Mouse (Mus musculus) limb, embryonic 12.5 days (tissue): ENCODE results near the gene Plekhg4. TPM values are rescaled to one million over a fixed set of nuclear protein-coding genes. Genes with fewer than 3 reads are reported as not detected.

Source experiments
- ATAC-seq: fragments of 200-750 bp; cut with Nextera tagmentation; 2 replicates; pipeline ENCODE4 v1.8.0; 2017; ENCODE audit warnings: low read depth, moderate TSS enrichment; ENCODE audit not compliant: insufficient number of reproducible peaks, insufficient read depth, low FRiP score, low TSS enrichment
- H3K27ac ChIP-seq: fragments of 300-500 bp; sonication (generic); 2 replicates; pipeline ENCODE4 v1.5.1; 2016; ENCODE audit warnings: mild to moderate bottlenecking, moderate library complexity
- H3K27me3 ChIP-seq: fragments of 300-500 bp; sonication (generic); 2 replicates; pipeline ENCODE4 v1.6.1; 2016; ENCODE audit warnings: mild to moderate bottlenecking, moderate library complexity
- H3K36me3 ChIP-seq: fragments of 300-500 bp; sonication (generic); 2 replicates; pipeline ENCODE4 v1.6.1; 2016; ENCODE audit warnings: mild to moderate bottlenecking, moderate library complexity
- H3K4me1 ChIP-seq: fragments of 300-500 bp; sonication (generic); replicated peaks from 2 replicates; pipeline ENCODE4 v1.6.1; 2016
- H3K4me2 ChIP-seq: fragments of 300-500 bp; sonication (generic); 2 replicates; pipeline ENCODE4 v1.6.1; 2016; ENCODE audit warnings: mild to moderate bottlenecking, moderate library complexity
- H3K4me3 ChIP-seq: fragments of 300-500 bp; sonication (generic); replicated peaks from 2 replicates; pipeline ENCODE4 v1.5.1; 2016; ENCODE audit warnings: mild to moderate bottlenecking
- H3K9ac ChIP-seq: fragments of 300-500 bp; sonication (generic); replicated peaks from 2 replicates; pipeline ENCODE4 v1.6.1; 2016; ENCODE audit warnings: mild to moderate bottlenecking, moderate library complexity
- H3K9me3 ChIP-seq: fragments of 300-500 bp; sonication (generic); 2 replicates; pipeline ENCODE4 v1.6.1; 2016; ENCODE audit warnings: mild to moderate bottlenecking, moderate library complexity
- WGBS: fragments of 180-500 bp; shearing (Covaris S2); methylation state at CpG from one replicate; pipeline ENCODE4 v1.1.7; 2016; 5-methylcytosine and 5-hydroxymethylcytosine counted together
- polyA plus RNA-seq: library from polyadenylated mRNA; unstranded; fragments of >200 nt; fragmentation: Nextera tagmentation; extraction: Ambion mirVana; gene quantifications from 2 replicates; pipeline ENCODE4 v1.2.1, GENCODE M21; 2016

Gene Plekhg4
- polyA plus RNA-seq = 0.72 and 0.80 TPM in 2 replicates

DNA sequence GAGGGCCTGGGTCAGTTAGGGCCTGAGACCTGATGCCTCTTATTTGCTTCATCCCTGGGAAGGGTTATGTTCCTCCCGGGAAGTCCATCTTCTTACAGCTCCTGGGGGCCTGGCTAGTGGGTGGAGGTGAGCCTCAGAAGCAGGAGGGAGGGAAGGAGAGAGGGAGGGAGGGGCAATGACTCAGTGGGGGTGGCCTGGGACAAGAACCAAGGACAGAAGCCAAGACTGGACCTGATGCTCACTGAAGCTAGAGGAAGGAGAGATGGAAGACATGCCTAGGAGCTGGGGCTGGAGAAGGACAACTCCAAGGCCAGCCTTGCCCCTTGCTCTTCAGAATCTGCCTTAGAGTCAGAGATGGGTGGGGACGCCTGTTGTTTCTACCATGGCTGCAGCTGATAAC is at the start of gene Plekhg4:
Gene Plekhg4, plus strand, starts transcription at position 243 of the 400 bp plus-strand sequence.
- WGBS = 50% methylated on average over 2 of the region's 2 CpGs
- Histone ChIP-seq H3K27me3 (no peaks in the 10 kb centered on the region; the same call in 1 of the 2 replicates), H3K9me3 (peaks cover 4% of the 10 kb centered on the region; the same call in 1 of the 2 replicates), H3K36me3 (peaks cover 22% of the 10 kb centered on the region; the same call in 1 of the 2 replicates), H3K4me1 (peaks cover 1% of the 10 kb centered on the region), H3K4me2 (peak within 1 kb of the TSS; percentile 55), H3K27ac (no peak within 1 kb of the TSS), H3K4me3 (no peak within 1 kb of the TSS), H3K9ac (no peak within 1 kb of the TSS)
- ATAC-seq = no peak

DNA sequence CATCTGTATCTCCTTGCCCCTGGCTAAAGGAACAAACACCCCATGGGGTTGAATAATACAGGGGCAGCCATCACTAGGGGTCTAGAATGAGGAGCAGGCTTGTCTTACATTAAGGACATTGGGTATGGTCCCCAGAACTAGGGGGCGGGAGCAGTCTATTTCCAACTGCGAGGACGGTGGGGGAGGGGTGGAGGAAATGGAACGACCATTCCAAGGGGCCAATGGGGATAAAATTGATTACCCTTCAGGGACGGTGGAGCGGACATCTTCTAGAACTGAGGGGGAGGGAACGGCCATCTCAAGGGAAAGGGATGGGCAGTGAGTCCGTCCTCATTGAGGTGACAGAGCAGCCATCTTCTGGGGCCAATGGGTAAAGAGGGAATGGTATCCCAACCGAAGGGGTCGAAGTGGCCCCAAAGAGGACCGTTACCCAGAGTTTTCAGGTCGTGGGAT is 47.4 kb upstream of the Plekhg4 start:
- Histone ChIP-seq H3K9ac (peak overlapping the region; percentile 82), H3K36me3 (peaks cover 46% of the 10 kb centered on the region), H3K27ac (peak overlapping the region; percentile 73; the same call in 1 of the 2 replicates), H3K27me3 (no peaks in the 10 kb centered on the region), H3K4me3 (peak overlapping the region; percentile 75), H3K9me3 (no peaks in the 10 kb centered on the region), H3K4me1 (peaks cover 19% of the 10 kb centered on the region), H3K4me2 (peak overlapping the region; percentile 76)
- peak; percentile 58 for ATAC-seq
- under 1% methylated on average over 12 of the region's 12 CpGs for WGBS

DNA sequence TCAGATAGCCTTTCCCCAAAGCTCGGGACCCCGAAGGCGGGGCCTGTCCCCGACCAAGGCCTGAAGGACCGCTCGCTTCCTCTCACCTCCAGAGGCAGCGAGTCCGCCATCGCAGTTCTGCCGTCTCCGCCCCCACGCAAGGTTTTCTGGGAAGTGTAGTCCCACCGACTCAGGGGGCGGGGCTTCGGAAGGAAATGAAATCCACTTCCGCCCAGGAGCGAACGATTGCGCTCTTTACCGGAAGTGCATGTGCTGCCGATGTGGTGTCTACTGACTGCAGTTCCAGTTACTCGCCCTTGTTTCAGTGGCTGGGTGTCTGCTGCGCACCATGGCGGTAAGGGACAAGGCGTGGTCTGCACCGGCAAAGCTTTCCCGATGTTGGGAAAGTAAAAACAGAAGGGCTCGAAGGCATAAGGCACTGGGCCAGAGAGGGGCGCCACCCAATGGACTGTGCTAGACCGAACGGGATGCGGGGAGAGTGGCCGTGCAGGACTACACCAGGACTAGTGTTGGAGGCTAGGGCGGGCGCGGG is 46.9 kb upstream of the Plekhg4 start, which contains the start of the genes Lrrc29 and Tmem208:
Gene Lrrc29, minus strand, starts transcription at position 138 of the 532 bp plus-strand sequence.
Gene Tmem208, plus strand, starts transcription at position 214 of the 532 bp plus-strand sequence.
- H3K9me3 ChIP-seq = no peaks in the 10 kb centered on the region
- under 1% methylated on average over 36 of the region's 36 CpGs for WGBS

DNA sequence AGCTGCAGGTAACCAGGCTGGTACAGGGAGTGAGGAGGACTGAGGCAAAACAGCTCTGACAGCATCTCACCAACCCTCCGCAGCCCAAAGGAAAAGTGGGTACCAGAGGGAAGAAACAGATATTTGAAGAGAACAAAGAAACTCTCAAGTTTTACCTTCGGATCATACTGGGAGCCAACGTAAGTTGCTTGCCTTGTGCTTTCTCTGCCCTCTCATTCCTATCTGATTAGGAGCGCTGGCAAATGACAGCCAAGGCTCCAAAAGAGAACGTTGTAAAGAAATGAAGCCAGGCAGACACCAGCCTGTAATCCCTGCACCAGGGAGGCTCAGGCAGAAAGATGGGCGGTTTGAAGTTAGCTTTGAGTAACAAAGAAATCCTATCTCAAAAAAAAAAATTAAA is 46.1 kb upstream of the Plekhg4 start:
- H3K9me3 ChIP-seq = no peaks in the 10 kb centered on the region
- no peak for ATAC-seq
- H3K9ac ChIP-seq = peak overlapping the region; percentile 82
- WGBS = 42% methylated on average over 6 of the region's 6 CpGs
- H3K27me3 ChIP-seq = no peaks in the 10 kb centered on the region
- peaks cover 19% of the 10 kb centered on the region for H3K4me1 ChIP-seq
- H3K4me2 ChIP-seq = peak overlapping the region; percentile 76
- peak overlapping the region; percentile 82; the same call in 1 of the 2 replicates for H3K27ac ChIP-seq
- H3K4me3 ChIP-seq = peak overlapping the region; percentile 75
- peaks cover 59% of the 10 kb centered on the region for H3K36me3 ChIP-seq

More for the DNA sequence above, 46.9 kb upstream of the Plekhg4 start, which contains the start of the genes Lrrc29 and Tmem208:
- peak; percentile 90 for ATAC-seq
- H3K27ac ChIP-seq = peak within 1 kb of the TSS; percentile 82
- peaks cover 51% of the 10 kb centered on the region for H3K36me3 ChIP-seq
- peak within 1 kb of the TSS; percentile 82 for H3K9ac ChIP-seq
- H3K4me3 ChIP-seq = peak within 1 kb of the TSS; percentile 75
- H3K27me3 ChIP-seq = no peaks in the 10 kb centered on the region
- peaks cover 19% of the 10 kb centered on the region for H3K4me1 ChIP-seq
- H3K4me2 ChIP-seq = peak within 1 kb of the TSS; percentile 76

DNA sequence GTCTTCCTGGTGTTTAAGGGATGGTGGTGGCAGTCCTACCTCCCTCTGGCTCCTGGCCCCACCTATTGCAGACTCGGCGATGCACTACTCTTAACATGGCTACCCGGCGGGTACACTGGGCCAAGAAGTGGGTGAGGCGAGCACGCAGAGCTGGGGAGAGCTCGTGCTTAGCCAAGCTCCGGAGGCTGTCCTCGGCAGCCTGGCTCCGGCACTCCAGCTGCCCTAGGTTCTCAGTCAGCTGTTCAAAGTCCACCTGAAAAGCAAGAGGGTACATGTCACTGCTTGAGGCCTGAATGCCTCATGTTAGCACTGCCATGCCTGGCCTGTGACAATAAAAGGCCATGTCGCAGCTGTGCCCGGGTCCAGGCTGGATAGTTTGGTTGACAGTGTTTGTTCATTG is 42.7 kb upstream of the Plekhg4 start:
- no peak for ATAC-seq

DNA sequence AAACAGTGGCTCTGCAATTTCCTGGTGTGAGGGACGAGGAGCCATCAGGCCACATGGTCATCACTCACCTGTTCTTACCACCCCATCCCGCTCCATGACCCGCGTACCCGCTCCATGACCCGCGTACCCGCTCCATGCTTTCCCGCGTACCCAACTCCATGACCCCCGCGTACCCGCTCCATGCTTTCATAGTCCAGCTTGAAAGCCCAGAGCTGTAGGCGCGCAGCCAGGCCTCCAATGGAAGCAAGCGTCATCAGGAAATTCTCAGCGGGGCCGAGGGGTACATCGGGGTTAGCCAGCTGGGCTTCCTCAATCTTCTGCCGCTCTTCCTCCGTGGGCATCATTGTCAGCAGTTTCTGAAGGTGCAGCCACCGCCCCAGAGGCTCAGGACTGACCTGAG is 41.6 kb upstream of the Plekhg4 start:
- Histone ChIP-seq H3K4me2 (no peak overlapping the region), H3K4me3 (no peak overlapping the region), H3K9ac (no peak overlapping the region), H3K36me3 (peaks cover 88% of the 10 kb centered on the region), H3K27ac (no peak overlapping the region), H3K9me3 (no peaks in the 10 kb centered on the region), H3K4me1 (peaks cover 9% of the 10 kb centered on the region), H3K27me3 (no peaks in the 10 kb centered on the region)
- no peak for ATAC-seq
- 93% methylated on average over 22 of the region's 22 CpGs for WGBS

More for the DNA sequence above, 42.7 kb upstream of the Plekhg4 start:
- Histone ChIP-seq H3K4me1 (peaks cover 13% of the 10 kb centered on the region), H3K4me3 (no peak overlapping the region), H3K4me2 (no peak overlapping the region), H3K9me3 (no peaks in the 10 kb centered on the region), H3K36me3 (peaks cover 76% of the 10 kb centered on the region), H3K27ac (no peak overlapping the region), H3K27me3 (no peaks in the 10 kb centered on the region), H3K9ac (no peak overlapping the region)
- 92% methylated on average over 12 of the region's 12 CpGs for WGBS

DNA sequence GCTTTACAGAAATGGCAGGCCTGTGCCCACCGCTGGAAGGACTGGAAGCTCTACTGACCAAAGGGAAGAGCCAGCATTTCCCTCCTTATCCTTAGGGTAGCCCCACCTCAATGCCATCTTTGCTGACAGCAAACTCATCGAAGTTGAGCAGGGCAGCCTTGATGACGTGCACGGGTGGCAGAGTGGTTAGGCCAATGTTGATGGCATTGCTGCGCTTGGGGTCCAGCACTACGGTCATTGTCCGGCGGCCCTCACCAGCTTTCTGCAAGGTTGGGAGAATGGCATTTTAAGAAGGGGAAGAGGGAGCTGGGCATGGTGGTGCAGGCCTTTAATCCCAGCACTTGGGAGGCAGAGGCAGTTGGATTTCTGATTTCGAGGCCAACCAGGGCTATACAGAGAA is 41.1 kb upstream of the Plekhg4 start:
- no peak overlapping the region for H3K4me3 ChIP-seq
- H3K9me3 ChIP-seq = no peaks in the 10 kb centered on the region
- 94% methylated on average over 9 of the region's 9 CpGs for WGBS
- H3K27me3 ChIP-seq = 0 out of 2 replicates have a peak, but pooled peaks cover 3% of the 10 kb centered on the region
- no peak for ATAC-seq
- peaks cover 7% of the 10 kb centered on the region for H3K4me1 ChIP-seq
- H3K4me2 ChIP-seq = no peak overlapping the region
- no peak overlapping the region for H3K9ac ChIP-seq
- peaks cover 92% of the 10 kb centered on the region for H3K36me3 ChIP-seq
- H3K27ac ChIP-seq = no peak overlapping the region

DNA sequence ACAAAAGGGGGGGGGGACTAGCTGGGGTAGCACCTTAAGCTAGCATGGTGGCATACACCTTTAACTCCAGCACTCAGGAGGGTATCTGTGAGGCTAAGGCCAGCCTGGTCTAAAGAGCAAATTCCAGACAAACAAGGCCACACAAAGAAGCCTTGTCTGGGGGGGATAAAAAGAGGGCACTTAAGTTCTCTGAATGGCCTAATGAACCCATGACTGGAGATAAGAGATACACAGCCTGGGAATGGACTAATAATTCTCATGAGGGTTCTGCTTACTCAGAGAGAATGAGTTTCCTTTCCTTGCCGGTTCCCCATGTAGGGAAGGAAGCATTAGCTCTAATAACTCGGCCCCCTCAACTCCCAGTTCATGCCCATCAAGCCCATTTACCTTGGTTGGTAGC is 40.6 kb upstream of the Plekhg4 start:
- Histone ChIP-seq H3K4me3 (no peak overlapping the region), H3K4me2 (no peak overlapping the region), H3K36me3 (peaks cover 98% of the 10 kb centered on the region), H3K9me3 (no peaks in the 10 kb centered on the region), H3K27ac (no peak overlapping the region), H3K27me3 (0 out of 2 replicates have a peak, but pooled peaks cover 6% of the 10 kb centered on the region), H3K9ac (no peak overlapping the region), H3K4me1 (peaks cover under 1% of the 10 kb centered on the region)
- WGBS = 85% methylated on average over 2 of the region's 2 CpGs
- no peak for ATAC-seq

DNA sequence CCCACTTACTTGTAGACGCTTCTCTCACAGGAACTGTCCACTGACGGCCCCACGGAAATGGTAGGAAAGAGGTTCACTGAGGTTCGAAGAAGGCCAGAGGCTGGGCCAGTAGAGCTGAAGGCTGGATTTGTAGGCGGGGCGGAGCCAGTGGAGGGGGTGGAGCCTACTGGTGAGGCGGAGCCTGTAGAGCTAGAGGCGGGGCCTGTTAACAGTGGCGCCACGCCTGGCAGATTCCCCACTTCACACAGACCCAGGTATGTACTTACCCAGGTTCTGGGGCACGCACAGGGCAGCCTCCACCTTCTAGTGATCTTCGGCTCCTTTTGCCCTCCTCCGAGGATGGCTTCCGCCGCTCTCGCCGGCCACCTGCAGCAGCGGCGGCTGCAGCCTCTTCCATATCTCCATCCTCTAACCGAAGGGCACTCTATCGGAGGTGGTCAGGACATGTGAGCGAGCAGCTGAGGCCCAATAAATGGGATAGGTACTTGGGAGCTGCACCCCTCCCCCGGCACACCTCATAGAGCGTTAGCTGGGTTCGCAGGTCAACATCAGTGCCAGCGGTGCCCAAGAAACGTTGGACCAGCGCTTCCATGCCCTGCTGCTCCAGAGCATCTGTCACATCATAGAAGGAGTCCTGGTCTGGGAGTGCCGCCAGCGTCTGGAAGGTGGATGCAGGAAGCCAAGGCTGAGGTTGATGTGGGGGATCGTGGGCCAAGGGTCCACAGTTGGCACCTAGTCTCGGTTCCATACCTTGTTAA is 36.5 kb upstream of the Plekhg4 start:
- H3K9ac ChIP-seq = no peak overlapping the region
- 0 out of 2 replicates have a peak, but pooled peaks cover 6% of the 10 kb centered on the region for H3K27me3 ChIP-seq
- H3K27ac ChIP-seq = no peak overlapping the region
- 0 out of 2 replicates have a peak, but pooled peaks have one; percentile 10 for ATAC-seq
- 0 out of 2 replicates have a peak, but pooled peaks cover 6% of the 10 kb centered on the region for H3K4me1 ChIP-seq
- 42% methylated on average over 32 of the region's 32 CpGs for WGBS
- H3K36me3 ChIP-seq = peaks cover 71% of the 10 kb centered on the region
- no peak overlapping the region for H3K4me3 ChIP-seq
- H3K4me2 ChIP-seq = no peak overlapping the region
- no peaks in the 10 kb centered on the region for H3K9me3 ChIP-seq

DNA sequence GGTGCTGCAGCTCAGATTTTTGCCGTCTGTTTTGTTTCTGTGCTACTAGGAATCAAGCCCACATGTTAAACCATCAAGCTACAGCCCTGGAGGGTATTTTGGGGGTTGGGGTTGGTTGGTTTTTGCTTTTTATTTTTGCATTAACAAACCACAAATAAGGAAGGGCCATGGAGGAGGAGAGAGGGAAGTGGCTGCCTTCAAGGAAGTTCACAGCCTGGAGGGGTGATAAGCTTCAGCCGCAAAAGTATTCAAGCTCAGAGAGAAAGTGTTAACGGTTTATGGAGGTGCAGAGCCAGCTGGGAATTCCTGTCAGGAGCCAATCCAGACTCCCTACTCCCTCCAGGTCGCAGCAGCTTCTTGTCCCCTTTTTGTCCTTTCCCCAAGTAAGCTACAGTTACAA is 34.1 kb upstream of the Plekhg4 start:
- Histone ChIP-seq H3K4me1 (0 out of 2 replicates have a peak, but pooled peaks cover 6% of the 10 kb centered on the region), H3K36me3 (peaks cover 46% of the 10 kb centered on the region), H3K9me3 (no peaks in the 10 kb centered on the region), H3K4me2 (no peak overlapping the region), H3K9ac (peak overlapping the region; percentile 34; the same call in 1 of the 2 replicates), H3K27me3 (0 out of 2 replicates have a peak, but pooled peaks cover 6% of the 10 kb centered on the region), H3K4me3 (no peak overlapping the region), H3K27ac (peak overlapping the region; percentile 66; the same call in 1 of the 2 replicates)
- no peak for ATAC-seq
- 16% methylated on average over 4 of the region's 4 CpGs for WGBS
